Mouse (Mus musculus) C2C12 (cell line): ENCODE data around the gene Pdpk1.

Experiments
- CTCF ChIP-seq: IDR thresholded peaks from one replicate; pipeline ENCODE4 v1.5.1; 2011; ENCODE audit not compliant: control insufficient read depth, insufficient read depth, insufficient read length
- MAX ChIP-seq: IDR thresholded peaks from one replicate; pipeline ENCODE4 v1.6.1; 2011; ENCODE audit warnings: mild to moderate bottlenecking, control low read depth
- MYOD1 ChIP-seq: IDR thresholded peaks from one replicate; pipeline ENCODE4 v1.6.1; 2011; ENCODE audit warnings: low read depth; ENCODE audit not compliant: control insufficient read depth, insufficient read length
- MYOG ChIP-seq: IDR thresholded peaks from one replicate; pipeline ENCODE4 v1.6.1; 2011; ENCODE audit not compliant: control insufficient read depth, insufficient read length; ENCODE audit errors: extremely low read depth

DNA sequence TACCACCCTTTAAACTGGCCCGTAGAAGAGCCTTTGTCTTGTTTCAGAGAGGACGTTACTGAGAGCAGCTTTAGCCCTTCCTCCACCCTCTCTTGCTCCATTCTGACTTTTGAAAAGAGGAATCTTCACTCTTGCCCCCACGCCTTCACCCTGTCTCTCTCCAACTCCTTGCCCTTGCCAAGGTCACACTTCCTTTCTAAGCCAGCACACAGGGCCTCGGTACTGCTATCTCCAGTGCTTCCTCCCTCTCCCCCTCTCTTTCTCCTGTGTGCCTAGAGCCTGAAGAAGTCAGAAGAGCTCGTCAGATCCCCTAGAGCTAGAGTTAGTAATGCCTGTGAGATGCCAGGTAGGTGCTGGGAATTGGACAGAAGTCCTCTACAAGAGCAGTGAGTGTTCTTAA is 20.0 kb upstream of the Pdpk1 start:
- TF ChIP-seq CTCF (no peak), MYOG (no peak), MAX (no peak), MYOD1 (no peak)
